Mouse (Mus musculus): ENCODE data around the gene Npepl1. TPM values are rescaled to one million over a fixed set of nuclear protein-coding genes. Genes with fewer than 3 reads are reported as not detected.

Gene Npepl1
- total RNA-seq, 2 experiments from 2014 or later = 121 to 126 TPM

DNA sequence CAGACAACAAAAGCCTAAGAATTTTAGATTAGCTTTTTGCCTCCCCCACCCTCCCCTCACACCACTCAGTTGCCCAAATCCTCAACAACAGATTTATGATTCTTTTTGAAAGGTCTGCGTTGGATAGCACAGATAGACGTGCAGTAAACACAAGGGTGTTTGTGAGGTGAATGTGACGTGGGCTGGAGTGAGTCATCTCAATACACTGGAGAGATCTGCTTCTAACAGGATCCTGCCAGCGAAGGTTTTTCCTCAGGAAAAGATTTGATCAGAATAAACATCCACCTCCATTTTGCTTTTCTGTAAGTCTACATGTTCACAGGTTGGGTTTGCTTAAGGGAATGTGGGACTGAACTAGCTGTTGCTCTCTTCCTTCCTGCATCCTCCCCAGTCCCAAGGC is 6.6 kb upstream of the Npepl1 start:
- no peak for DNase-seq (ENCODE audit: low spot score in 2 of 2)

DNA sequence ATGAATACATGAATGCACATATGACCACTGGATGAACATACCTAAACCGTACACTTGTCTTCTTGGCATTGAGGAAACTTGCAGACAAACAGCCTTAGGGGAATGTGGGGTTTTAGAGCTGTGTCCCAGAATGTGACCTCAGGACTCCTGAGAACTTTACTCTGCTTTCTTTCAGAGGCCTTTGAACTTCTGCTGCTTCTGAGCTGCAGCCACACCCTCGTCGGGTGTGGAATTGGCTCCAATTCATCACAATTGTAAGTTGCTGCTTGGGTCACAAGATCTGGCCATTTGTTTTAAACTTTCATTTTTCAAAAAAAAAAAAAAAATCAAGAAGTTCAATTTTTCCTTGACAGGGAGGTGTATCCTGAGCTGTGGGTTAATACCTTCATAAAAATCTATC is 2.8 kb upstream of the Npepl1 start:
- no peak for DNase-seq (ENCODE audit: low spot score in 2 of 2)

DNA sequence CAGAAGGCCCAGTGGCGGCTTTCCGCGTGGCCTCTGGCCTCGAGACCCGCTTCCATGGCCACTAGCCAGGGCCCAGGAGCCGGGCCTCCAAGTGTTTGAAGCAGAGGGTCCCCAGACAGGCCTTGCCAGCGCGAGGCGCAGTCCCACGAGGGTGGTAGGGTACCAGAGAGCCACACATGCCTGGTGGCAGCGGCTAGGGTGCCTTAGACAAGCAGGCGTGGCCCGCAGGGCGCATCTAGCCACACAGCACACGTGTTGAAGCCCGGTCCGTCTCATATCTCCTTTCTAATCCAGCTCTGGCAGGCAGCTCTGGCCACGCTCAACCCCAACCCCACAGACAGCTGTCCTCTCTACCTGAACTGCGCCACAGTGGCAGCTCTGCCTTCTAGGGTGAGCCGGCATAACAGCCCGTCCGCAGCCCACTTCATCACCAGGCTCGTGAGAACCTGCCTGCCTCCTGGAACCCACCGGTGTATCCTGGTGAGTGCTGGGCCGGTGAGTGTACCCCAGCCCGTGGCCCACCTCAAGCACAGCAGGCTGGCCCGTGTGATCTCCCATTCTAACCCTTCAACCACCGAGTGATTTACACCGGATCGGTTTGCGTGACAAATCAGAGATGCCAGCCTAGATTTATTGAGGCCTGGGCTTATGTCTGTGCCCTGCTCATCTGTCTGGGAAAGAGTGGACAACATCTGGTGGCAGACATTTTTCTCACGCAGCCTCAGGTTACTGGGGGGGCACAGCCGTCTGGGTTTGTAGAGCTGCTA is 817 bp downstream of the Npepl1 start:
- peak in 1 of 2 experiments; percentile 57 for DNase-seq (ENCODE audit: low spot score in 2 of 2)

- DNase-seq (ENCODE audit: low spot score in 2 of 2) = no peak
Observed at GRCm38 (mm10) chr2:174112931-174113330, 2.8 kb downstream of the Npepl1 start.

DNA sequence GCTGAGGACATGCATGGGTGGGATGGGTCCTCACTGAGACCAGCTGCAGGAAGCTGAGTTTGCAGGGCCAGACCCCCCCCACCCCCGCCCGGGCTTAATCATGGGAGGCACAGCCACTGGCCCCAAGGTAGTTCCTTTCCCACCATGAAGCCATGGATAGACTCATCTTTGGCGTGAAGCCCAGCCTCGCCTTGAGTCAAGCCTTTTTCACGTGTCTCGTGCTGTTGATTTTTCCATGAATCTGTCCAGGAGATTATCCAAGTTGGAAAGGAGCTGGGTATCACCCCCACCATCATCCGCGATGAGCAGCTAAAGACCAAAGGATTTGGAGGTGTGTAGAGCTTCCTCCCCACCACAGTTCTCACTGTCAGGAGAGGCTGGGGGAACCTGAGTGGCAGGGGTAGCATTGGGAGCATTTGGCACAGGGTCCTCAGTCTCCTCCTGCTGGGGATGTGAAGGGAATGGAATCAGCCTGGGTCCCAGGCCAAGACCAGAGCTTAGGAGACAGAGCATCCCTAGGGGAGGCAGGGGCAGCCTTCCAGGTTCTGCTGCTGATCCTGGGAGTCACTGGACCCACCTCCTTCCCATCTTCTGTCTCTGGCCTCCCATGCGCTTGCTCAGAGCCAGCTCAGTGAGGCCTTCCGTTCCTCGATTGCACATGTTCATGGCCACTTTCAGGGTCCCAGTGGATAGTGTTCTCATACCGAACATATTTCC is 4.2 kb downstream of the Npepl1 start:
- DNase-seq (ENCODE audit: low spot score in 2 of 2) = peak; percentile 69 to 83

GRCm38 (mm10) chr2:174116929-174117328 is 6.8 kb downstream of the Npepl1 start:
- DNase-seq (ENCODE audit: low spot score in 2 of 2) = no peak

DNA sequence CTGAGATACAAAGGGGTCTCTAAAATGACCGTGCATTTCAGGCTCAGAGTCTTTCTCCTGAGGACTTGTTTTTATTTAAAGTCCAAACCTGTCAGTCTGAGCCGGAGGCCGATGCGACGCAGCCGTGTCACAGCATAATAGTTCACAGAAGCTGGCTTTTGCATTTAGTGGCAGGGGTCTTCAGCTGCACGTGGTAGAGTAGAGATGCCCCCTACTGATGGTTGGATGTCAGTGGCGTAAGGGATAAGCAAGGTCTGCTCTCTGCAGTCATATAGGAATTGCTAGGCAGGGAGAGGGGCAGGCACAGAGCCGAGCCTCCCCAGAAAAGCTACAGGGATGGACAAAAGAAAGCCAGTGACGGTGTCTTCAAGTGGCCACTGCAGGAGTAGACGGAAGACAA is 8.0 kb downstream of the Npepl1 start:
- DNase-seq (ENCODE audit: low spot score in 2 of 2) = no peak

GRCm38 (mm10) chr2:174119259-174119658 is 9.1 kb downstream of the Npepl1 start:
- no peak for DNase-seq (ENCODE audit: low spot score in 2 of 2)

GRCm38 (mm10) chr2:174120631-174121030 is 10.5 kb downstream of the Npepl1 start:
- DNase-seq (ENCODE audit: low spot score in 2 of 2) = peak in 1 of 2 experiments; percentile 7

DNA sequence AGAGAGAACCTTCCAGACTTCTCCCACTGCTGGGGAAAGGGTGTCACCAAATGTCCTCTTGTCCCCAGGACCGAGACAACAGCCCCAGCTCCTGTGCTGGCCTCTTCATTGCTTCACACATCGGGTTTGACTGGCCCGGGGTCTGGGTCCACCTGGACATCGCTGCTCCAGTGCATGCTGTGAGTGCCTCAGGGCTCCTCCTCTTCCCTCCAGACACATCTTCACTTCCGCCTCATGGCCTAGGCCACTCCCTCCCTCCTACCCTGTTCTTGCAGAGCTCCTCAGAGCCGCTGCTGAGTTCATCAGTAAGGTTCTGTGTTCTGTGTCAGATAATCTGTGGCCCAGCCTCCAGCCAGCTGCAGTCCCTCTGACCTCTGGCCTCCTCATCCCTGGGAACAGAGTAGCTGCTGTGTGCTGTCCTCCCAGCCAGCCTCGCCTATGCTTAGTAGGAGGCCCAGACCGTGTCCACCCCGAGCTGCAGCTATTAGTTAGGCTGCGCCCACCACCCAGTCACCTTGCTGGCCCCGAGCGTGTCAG is 11.3 kb downstream of the Npepl1 start:
- DNase-seq (ENCODE audit: low spot score in 2 of 2) = peak in 1 of 2 experiments; percentile 8

DNA sequence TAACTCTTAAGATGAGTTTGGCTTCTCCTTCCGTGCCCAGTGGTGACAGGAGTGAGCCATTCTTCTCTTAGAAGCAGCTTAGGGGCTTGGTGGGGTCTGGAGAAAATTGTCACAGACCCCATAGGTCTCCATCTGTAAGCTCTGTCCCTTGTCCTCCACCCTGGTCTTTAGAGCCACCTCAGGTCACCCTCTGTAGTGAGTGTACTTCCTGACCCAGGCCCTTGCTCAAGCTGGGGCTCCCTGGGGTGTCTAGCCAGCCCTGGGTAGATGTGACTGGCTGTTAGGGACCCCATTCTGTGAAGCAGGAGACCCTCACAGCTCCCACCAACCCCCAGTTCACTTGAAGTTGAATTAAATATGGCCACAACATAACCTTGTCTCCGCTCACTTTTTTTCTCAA is 12.2 kb downstream of the Npepl1 start:
- DNase-seq (ENCODE audit: low spot score in 2 of 2) = no peak

GRCm38 (mm10) chr2:174123731-174124130 is 13.6 kb downstream of the Npepl1 start:
- DNase-seq (ENCODE audit: low spot score in 2 of 2) = peak in 1 of 2 experiments; percentile 6

- DNase-seq (ENCODE audit: low spot score in 2 of 2) = peak; percentile 61 to 78
Observed at GRCm38 (mm10) chr2:174126522-174127375, 16.6 kb downstream of the Npepl1 start.

DNA sequence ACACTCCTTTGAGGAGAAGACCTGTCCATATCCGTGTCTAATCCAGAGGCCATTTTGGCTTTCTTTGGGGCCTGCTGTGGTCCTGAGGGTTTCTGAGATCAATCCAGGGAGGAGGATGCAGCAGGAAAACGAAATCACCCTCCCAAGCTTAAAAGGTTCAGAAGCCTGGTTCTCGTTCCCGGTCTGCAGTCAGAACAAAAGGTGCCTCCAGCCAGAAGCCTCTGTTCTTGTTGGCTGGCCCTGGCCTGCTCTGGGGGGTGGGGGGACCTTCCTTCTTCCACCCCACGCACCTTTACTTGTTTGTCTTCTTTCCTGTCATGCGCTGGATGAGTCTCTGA is 17.2 kb downstream of the Npepl1 start:
- peak in 1 of 2 experiments; percentile 9 for DNase-seq (ENCODE audit: low spot score in 2 of 2)

- DNase-seq (ENCODE audit: low spot score in 2 of 2) = no peak
Observed at GRCm38 (mm10) chr2:174128926-174129325, 18.8 kb downstream of the Npepl1 start.

- peak in 1 of 2 experiments; percentile 7 for DNase-seq (ENCODE audit: low spot score in 2 of 2)
Observed at GRCm38 (mm10) chr2:174130468-174131097, 20.4 kb downstream of the Npepl1 start.

GRCm38 (mm10) chr2:174132413-174132969 is 22.3 kb downstream of the Npepl1 start:
- DNase-seq (ENCODE audit: low spot score in 2 of 2) = no peak

DNA sequence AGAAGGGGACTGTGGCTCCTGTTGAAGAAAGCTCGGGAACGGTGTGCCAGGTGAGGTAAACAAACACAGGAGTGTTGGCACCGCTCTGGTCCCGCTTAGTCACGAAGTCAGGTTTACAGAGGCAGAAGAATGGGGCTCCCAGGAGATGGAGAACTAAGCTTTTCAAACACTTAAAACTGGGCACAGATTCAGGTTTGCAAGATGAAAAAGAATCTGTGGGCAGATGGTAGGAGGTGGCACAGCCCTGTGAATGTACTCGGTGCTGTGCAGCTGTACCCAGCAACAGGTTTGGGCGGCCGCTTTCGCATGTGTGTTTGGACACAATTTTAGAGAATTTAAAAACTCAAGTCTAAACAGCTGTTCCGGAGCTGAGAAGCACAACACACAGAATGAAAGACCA is 48.9 kb downstream of the Npepl1 start:
- no peak for DNase-seq (ENCODE audit: low spot score in 2 of 2)

DNA sequence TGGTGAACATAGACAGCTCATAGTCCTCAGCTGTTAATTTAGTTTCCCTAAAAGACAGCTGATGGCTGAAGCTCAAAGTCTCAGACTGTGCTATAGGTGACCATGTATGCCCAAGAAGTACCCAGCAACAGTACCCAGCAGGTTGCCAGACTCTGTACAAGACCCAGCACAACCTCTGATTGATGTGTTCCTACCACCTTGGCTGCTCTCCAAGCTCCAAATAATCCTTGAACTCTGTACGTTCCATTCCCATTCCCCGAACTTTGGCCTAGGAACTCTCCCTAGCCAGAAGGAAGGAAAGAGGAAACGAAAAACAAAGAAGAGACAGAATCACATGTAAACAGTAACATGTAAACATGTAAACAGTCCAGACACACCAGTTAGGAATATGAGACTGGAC is 50.3 kb downstream of the Npepl1 start:
- no peak for DNase-seq (ENCODE audit: low spot score in 2 of 2)
